Mouse (Mus musculus) liver, adult 2 months (tissue): ENCODE measurements around the gene Ctnnbl1. TPM values are rescaled to one million over a fixed set of nuclear protein-coding genes. Genes with fewer than 3 reads are reported as not detected.
A peak's percentile ranks its signal among the peaks of the same experiment; 100 is the strongest.

ENCODE experiments used
- DNase-seq: peaks from one replicate; pipeline ENCODE4 v3.0.0-alpha.2; 2011; ENCODE audit warnings: low read depth, low spot score; ENCODE audit errors: extremely low read depth
- H3K27ac ChIP-seq: fragments of 200-500 bp; replicated peaks from 2 replicates; pipeline ENCODE4 v1.5.1; 2012; ENCODE audit warnings: low read depth, mild to moderate bottlenecking, control low read depth, inconsistent platforms, low read length; ENCODE audit not compliant: insufficient read depth
- H3K27me3 ChIP-seq: fragments of 200-500 bp; 2 replicates; pipeline ENCODE4 v1.6.1; 2012; ENCODE audit warnings: mild to moderate bottlenecking, moderate library complexity, low read length, inconsistent platforms; ENCODE audit not compliant: control insufficient read depth, insufficient read depth
- H3K36me3 ChIP-seq: fragments of 200-500 bp; 2 replicates; pipeline ENCODE4 v1.6.1; 2012; ENCODE audit warnings: low read length, inconsistent platforms; ENCODE audit not compliant: control insufficient read depth, insufficient read depth
- H3K4me1 ChIP-seq: fragments of 200-500 bp; 2 replicates; pipeline ENCODE4 v1.6.1; 2011; ENCODE audit warnings: low read length; ENCODE audit not compliant: control insufficient read depth, insufficient read depth
- H3K4me3 ChIP-seq: fragments of 200-500 bp; 2 replicates; pipeline ENCODE4 v1.5.1; 2011; ENCODE audit warnings: low read depth, mild to moderate bottlenecking, control low read depth, low read length, moderate library complexity; ENCODE audit not compliant: insufficient read depth
- H3K79me2 ChIP-seq: fragments of 200-500 bp; 2 replicates; pipeline ENCODE4 v1.6.1; 2012; ENCODE audit warnings: inconsistent platforms, mild to moderate bottlenecking, low read length, moderate library complexity; ENCODE audit not compliant: control insufficient read depth, insufficient read depth
- H3K9ac ChIP-seq: fragments of 200-500 bp; 2 replicates; pipeline ENCODE4 v1.6.1; 2012; ENCODE audit warnings: low read depth, mild to moderate bottlenecking, control low read depth, inconsistent platforms, low read length
- CTCF ChIP-seq: fragments of 200-500 bp; IDR thresholded peaks from 2 replicates; pipeline ENCODE4 v1.5.1; 2011; ENCODE audit warnings: low read depth, low read length, control low read depth
- POLR2A ChIP-seq: fragments of 200-500 bp; IDR thresholded peaks from 2 replicates; pipeline ENCODE4 v1.6.1; 2011; ENCODE audit warnings: low read length, control low read depth; ENCODE audit not compliant: insufficient read depth; ENCODE audit errors: extremely low read depth
- WGBS: fragments of 180-500 bp; shearing (Covaris S2); methylation state at CpG from one replicate; pipeline ENCODE4 v1.1.7; 2018; 5-methylcytosine and 5-hydroxymethylcytosine counted together
- polyA plus RNA-seq: library from polyadenylated mRNA; depleted of rRNA; stranded (reverse); fragments of >200 nt; gene quantifications from 2 replicates; pipeline ENCODE4 v1.2.3, GENCODE M21; 2012
- total RNA-seq: library from RNA; depleted of rRNA; stranded (reverse); fragments of >200 nt; gene quantifications from 2 replicates; pipeline ENCODE4 v1.2.3, GENCODE M21; 2014

The Ctnnbl1 gene
- total and polyA plus RNA-seq, 2 experiments = 10.1 to 14.4 TPM

- no peak overlapping the region for H3K4me3 ChIP-seq
- H3K4me1 ChIP-seq = peaks cover 8% of the 10 kb centered on the region
- H3K36me3 ChIP-seq = no peaks in the 10 kb centered on the region
- H3K27ac ChIP-seq = no peak overlapping the region
- TF ChIP-seq CTCF (no peak), POLR2A (no peak)
- 13% methylated on average over 4 of the region's 4 CpGs for WGBS
- no peaks in the 10 kb centered on the region for H3K27me3 ChIP-seq
- DNase-seq = no peak
- no peak overlapping the region for H3K9ac ChIP-seq
- H3K79me2 ChIP-seq = peaks cover 21% of the 10 kb centered on the region; the same call in 1 of the 2 replicates
Observed at GRCm38 (mm10) chr2:157762903-157763302, 25.7 kb downstream of the Ctnnbl1 start.

- no peak overlapping the region for H3K27ac ChIP-seq
- peak; percentile 72 for DNase-seq
- TF ChIP-seq CTCF = no peak
- TF ChIP-seq POLR2A = no peak
- H3K36me3 ChIP-seq = no peaks in the 10 kb centered on the region
- peaks cover 8% of the 10 kb centered on the region for H3K4me1 ChIP-seq
- H3K4me3 ChIP-seq = no peak overlapping the region
- WGBS = 39% methylated on average over 7 of the region's 7 CpGs
- H3K79me2 ChIP-seq = peaks cover 18% of the 10 kb centered on the region; the same call in 1 of the 2 replicates
- H3K27me3 ChIP-seq = no peaks in the 10 kb centered on the region
- H3K9ac ChIP-seq = no peak overlapping the region
Observed at GRCm38 (mm10) chr2:157766591-157766990, 29.4 kb downstream of the Ctnnbl1 start.

GRCm38 (mm10) chr2:157768682-157769429, 31.7 kb downstream of the Ctnnbl1 start:
- no peak overlapping the region for H3K4me3 ChIP-seq
- H3K36me3 ChIP-seq = no peaks in the 10 kb centered on the region
- H3K79me2 ChIP-seq = peaks cover 14% of the 10 kb centered on the region; the same call in 1 of the 2 replicates
- no peaks in the 10 kb centered on the region for H3K27me3 ChIP-seq
- H3K27ac ChIP-seq = no peak overlapping the region
- H3K9ac ChIP-seq = no peak overlapping the region
- WGBS = 73% methylated on average over 10 of the region's 10 CpGs
- DNase-seq = no peak
- peaks cover 3% of the 10 kb centered on the region; the same call in 1 of the 2 replicates for H3K4me1 ChIP-seq
- TF ChIP-seq CTCF (no peak), POLR2A (no peak)

GRCm38 (mm10) chr2:157770761-157771160, 33.6 kb downstream of the Ctnnbl1 start:
- Histone ChIP-seq H3K4me3 (no peak overlapping the region), H3K27ac (no peak overlapping the region), H3K9ac (no peak overlapping the region), H3K4me1 (peaks cover 3% of the 10 kb centered on the region; the same call in 1 of the 2 replicates), H3K36me3 (peaks cover 9% of the 10 kb centered on the region; the same call in 1 of the 2 replicates), H3K79me2 (peaks cover 6% of the 10 kb centered on the region; the same call in 1 of the 2 replicates), H3K27me3 (no peaks in the 10 kb centered on the region)
- no peak for TF ChIP-seq CTCF
- TF ChIP-seq POLR2A = no peak
- DNase-seq = no peak
- 86% methylated on average over 3 of the region's 3 CpGs for WGBS

GRCm38 (mm10) chr2:157773661-157774060, 36.5 kb downstream of the Ctnnbl1 start:
- Histone ChIP-seq H3K4me1 (no peaks in the 10 kb centered on the region), H3K36me3 (peaks cover 18% of the 10 kb centered on the region), H3K9ac (no peak overlapping the region), H3K27ac (no peak overlapping the region), H3K79me2 (no peaks in the 10 kb centered on the region; the same call in 1 of the 2 replicates), H3K4me3 (no peak overlapping the region), H3K27me3 (no peaks in the 10 kb centered on the region)
- TF ChIP-seq POLR2A (no peak), CTCF (no peak)
- WGBS = 90% methylated on average over 1 of the region's 1 CpGs
- no peak for DNase-seq

GRCm38 (mm10) chr2:157775957-157776356, 38.8 kb downstream of the Ctnnbl1 start:
- no peaks in the 10 kb centered on the region for H3K79me2 ChIP-seq
- WGBS = 83% methylated on average over 2 of the region's 2 CpGs
- H3K4me3 ChIP-seq = no peak overlapping the region
- peaks cover 23% of the 10 kb centered on the region for H3K36me3 ChIP-seq
- no peaks in the 10 kb centered on the region for H3K4me1 ChIP-seq
- no peak overlapping the region for H3K9ac ChIP-seq
- DNase-seq = no peak
- H3K27ac ChIP-seq = no peak overlapping the region
- H3K27me3 ChIP-seq = no peaks in the 10 kb centered on the region
- TF ChIP-seq CTCF (no peak), POLR2A (no peak)
